ENCODE assay signal across 7 mouse cellular contexts in the genomic region with DNA sequence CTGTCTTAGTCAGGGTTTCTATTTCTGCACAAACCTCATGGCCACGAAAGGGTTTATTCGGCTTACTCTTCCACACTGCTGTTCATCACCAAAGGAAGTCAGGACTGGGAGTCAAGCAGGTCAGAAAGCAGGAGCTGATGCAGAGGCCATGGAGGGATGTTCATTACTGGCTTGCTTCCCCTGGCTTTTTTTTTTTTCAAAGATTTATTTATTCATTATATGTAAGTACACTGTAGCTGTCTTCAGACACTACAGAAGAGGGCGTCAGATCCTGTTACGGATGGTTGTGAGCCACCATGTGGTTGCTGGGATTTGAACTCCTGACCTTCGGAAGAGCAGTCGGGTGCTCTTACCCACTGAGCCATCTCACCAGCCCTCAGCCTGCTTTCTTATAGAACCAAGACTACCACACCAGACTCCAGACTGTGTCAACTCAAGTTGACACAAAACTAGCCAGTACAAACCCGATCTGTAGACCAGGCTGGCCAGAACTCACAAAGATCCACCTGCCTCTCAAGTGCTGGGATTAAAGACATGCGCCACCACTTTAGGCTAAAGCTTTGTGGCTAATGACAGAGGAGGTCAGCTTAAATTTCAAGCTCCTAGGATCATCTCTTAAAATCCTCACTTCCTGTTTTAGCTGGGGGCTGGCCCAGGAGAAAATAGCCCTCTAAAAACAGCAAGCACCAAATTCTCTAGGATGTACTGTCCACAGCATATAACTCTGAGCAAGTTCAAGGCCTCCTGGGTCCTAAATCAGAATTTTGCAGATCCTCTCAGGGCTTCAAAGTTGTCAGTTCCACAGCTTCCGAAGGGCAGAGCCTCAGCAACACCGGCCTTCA. TPM values are rescaled to one million over a fixed set of nuclear protein-coding genes. Genes with fewer than 3 reads are reported as not detected.
DNase-seq lines count a peak whose midpoint lies in the region; ATAC-seq and TF ChIP-seq lines count a peak whose summit lies in the region.
"Not testable (repeated sequence)": the region's sequence is repeated elsewhere in the genome, so short reads cannot be mapped to it uniquely, and the experiment has no call there.

No protein-coding gene starts in this region.

- not testable (repeated sequence) for H3K36me3 ChIP-seq in forebrain, embryonic 14.5 days (ENCODE audit: control insufficient read depth, insufficient read depth, low read length); kidney, embryonic 14.5 days (ENCODE audit: control insufficient read depth, insufficient read depth, low read length); liver, embryonic 13.5 days; neural tube, embryonic 15.5 days
- 0 out of 2 replicates have a peak, but pooled peaks cover 11% of the 10 kb centered on the region for H3K36me3 ChIP-seq in heart, postnatal 0 days (replicated peaks; ENCODE audit: control insufficient read depth, insufficient read depth, low read length)

- DNase-seq in cerebellum, adult 2 months; forebrain, embryonic 14.5 days (ENCODE audit: low spot score); heart, postnatal 0 days (ENCODE audit: low spot score); liver, embryonic 13.5 days: not testable (repeated sequence)
- peak; percentile 5 for DNase-seq in mesoderm, embryonic 11.5 days (ENCODE audit: low read depth, low spot score)

- H3K4me1 ChIP-seq in cerebellum, adult 2 months (ENCODE audit: control insufficient read depth, insufficient read depth, low read length); forebrain, embryonic 14.5 days (ENCODE audit: control insufficient read depth, insufficient read depth, low read length); heart, postnatal 0 days (ENCODE audit: control insufficient read depth, insufficient read depth); kidney, embryonic 14.5 days (ENCODE audit: control insufficient read depth, insufficient read depth, low read length); neural tube, embryonic 15.5 days: not testable (repeated sequence)
- H3K4me1 ChIP-seq in liver, embryonic 13.5 days (replicated peaks): peaks cover 23% of the 10 kb centered on the region

- H3K27ac ChIP-seq in cerebellum, adult 2 months (ENCODE audit: insufficient read depth, low read length); forebrain, embryonic 14.5 days (ENCODE audit: low read depth, low read length): not testable (repeated sequence)
- peak overlapping the region; percentile 80 for H3K27ac ChIP-seq in heart, postnatal 0 days (ENCODE audit: low read depth)
- H3K27ac ChIP-seq in kidney, embryonic 14.5 days (ENCODE audit: low read depth, low read length): peak overlapping the region; percentile 60
- H3K27ac ChIP-seq in liver, embryonic 13.5 days: peak overlapping the region; percentile 68
- H3K27ac ChIP-seq in neural tube, embryonic 15.5 days (replicated peaks): peak overlapping the region; percentile 67; the same call in 1 of the 2 replicates

- not testable (repeated sequence) for H3K9me3 ChIP-seq in forebrain, embryonic 14.5 days (replicated peaks; ENCODE audit: control insufficient read depth, low read length); heart, postnatal 0 days (replicated peaks; ENCODE audit: control insufficient read depth, low read length); kidney, embryonic 14.5 days (ENCODE audit: control insufficient read depth, low read length); liver, embryonic 13.5 days (replicated peaks); neural tube, embryonic 15.5 days (replicated peaks)

- not testable (repeated sequence) for TF ChIP-seq POLR2A in cerebellum, adult 2 months (IDR thresholded peaks at IDR 0.05; ENCODE audit: borderline replicate concordance, insufficient read depth, low read length)

- 75% methylated on average over 10 of the region's 10 CpGs for WGBS in cerebellum, adult 2 months
- 72% methylated on average over 10 of the region's 10 CpGs for WGBS in forebrain, embryonic 14.5 days
- WGBS in heart, postnatal 0 days: 64% methylated on average over 10 of the region's 10 CpGs
- WGBS in kidney, embryonic 14.5 days: 75% methylated on average over 10 of the region's 10 CpGs
- WGBS in liver, embryonic 13.5 days (ENCODE audit: insufficient replicate concordance): 57% methylated on average over 10 of the region's 10 CpGs
- WGBS in neural tube, embryonic 15.5 days: 74% methylated on average over 10 of the region's 10 CpGs

- not testable (repeated sequence) for TF ChIP-seq EP300 in heart, postnatal 0 days (IDR thresholded peaks at IDR 0.05; ENCODE audit: low read depth)

- H3K4me3 ChIP-seq in cerebellum, adult 2 months (replicated peaks; ENCODE audit: insufficient read depth, low read depth, low read length): peak overlapping the region; percentile 77
- peak overlapping the region; percentile 50 for H3K4me3 ChIP-seq in forebrain, embryonic 14.5 days (ENCODE audit: low read depth, low read length)
- H3K4me3 ChIP-seq in heart, postnatal 0 days (ENCODE audit: low read depth, low read length): peak overlapping the region; percentile 59
- H3K4me3 ChIP-seq in kidney, embryonic 14.5 days (ENCODE audit: low read length): peak overlapping the region; percentile 51
- H3K4me3 ChIP-seq in liver, embryonic 13.5 days (replicated peaks): peak overlapping the region; percentile 65
- peak overlapping the region; percentile 60 for H3K4me3 ChIP-seq in neural tube, embryonic 15.5 days (replicated peaks)

- not testable (repeated sequence) for ATAC-seq in forebrain, embryonic 14.5 days; heart, postnatal 0 days (ENCODE audit: insufficient read depth, low read depth); kidney, embryonic 14.5 days (ENCODE audit: low FRiP score, low TSS enrichment); liver, embryonic 13.5 days (ENCODE audit: low read depth)
- peak; percentile 16; the same call in 1 of the 2 replicates for ATAC-seq in neural tube, embryonic 15.5 days (ENCODE audit: low FRiP score)

- H3K27me3 ChIP-seq in cerebellum, adult 2 months (ENCODE audit: control insufficient read depth, insufficient read depth, low read length); forebrain, embryonic 14.5 days (replicated peaks; ENCODE audit: control insufficient read depth, insufficient read depth, low read length); heart, postnatal 0 days (ENCODE audit: control insufficient read depth, insufficient read depth, low read length); kidney, embryonic 14.5 days (ENCODE audit: control insufficient read depth, insufficient read depth, low read length); liver, embryonic 13.5 days; neural tube, embryonic 15.5 days (replicated peaks): not testable (repeated sequence)

- TF ChIP-seq CTCF in cerebellum, adult 2 months (IDR thresholded peaks at IDR 0.05; ENCODE audit: borderline replicate concordance, insufficient read depth, low read depth, low read length); heart, postnatal 0 days (IDR thresholded peaks at IDR 0.05; ENCODE audit: low read depth): not testable (repeated sequence)

- peak overlapping the region; percentile 78 for H3K9ac ChIP-seq in forebrain, embryonic 14.5 days (ENCODE audit: low read length)
- H3K9ac ChIP-seq in heart, postnatal 0 days (replicated peaks; ENCODE audit: low read depth, low read length): peak overlapping the region; percentile 70
- peak overlapping the region; percentile 72 for H3K9ac ChIP-seq in kidney, embryonic 14.5 days (ENCODE audit: low read depth, low read length)
- H3K9ac ChIP-seq in liver, embryonic 13.5 days: peak overlapping the region; percentile 79
- peak overlapping the region; percentile 72 for H3K9ac ChIP-seq in neural tube, embryonic 15.5 days (replicated peaks)

- H3K4me2 ChIP-seq in forebrain, embryonic 14.5 days (ENCODE audit: low read length): peak overlapping the region; percentile 80
- H3K4me2 ChIP-seq in heart, postnatal 0 days (ENCODE audit: low read depth, low read length): peak overlapping the region; percentile 82
- peak overlapping the region; percentile 59 for H3K4me2 ChIP-seq in kidney, embryonic 14.5 days (replicated peaks; ENCODE audit: low read depth, low read length)
- peak overlapping the region; percentile 86 for H3K4me2 ChIP-seq in liver, embryonic 13.5 days
- peak overlapping the region; percentile 85 for H3K4me2 ChIP-seq in neural tube, embryonic 15.5 days

RNA-seq across cellular contexts. Expression of a gene that starts 54.0 kb away (rescaled TPM):
- polyA plus RNA-seq in cerebellum, adult 2 months (2012; rRNA removed): 23.7 and 25.1 TPM in 2 replicates
- polyA plus RNA-seq in forebrain, embryonic 14.5 days (2014; fragmentation: Nextera tagmentation; extraction: Ambion mirVana): 1.8 and 2.4 TPM in 2 replicates
- total RNA-seq in heart, postnatal 0 days (2014; rRNA removed; ENCODE audit: low replicate concordance): 19.0 and 22.2 TPM in 2 replicates
- polyA plus RNA-seq in heart, postnatal 0 days (2015; fragmentation: Nextera tagmentation; extraction: Ambion mirVana): 1.8 and 2.0 TPM in 2 replicates
- polyA plus RNA-seq in kidney, embryonic 14.5 days (2014; fragmentation: Nextera tagmentation; extraction: Ambion mirVana): 1.1 and 1.3 TPM in 2 replicates
- polyA plus RNA-seq in liver, embryonic 13.5 days (2015; fragmentation: Nextera tagmentation; extraction: Ambion mirVana): 0.63 and 0.66 TPM in 2 replicates
- polyA plus RNA-seq in neural tube, embryonic 15.5 days (2015; fragmentation: Nextera tagmentation; extraction: Ambion mirVana): 4.0 and 5.0 TPM in 2 replicates
